Mouse (Mus musculus) kidney, postnatal 36 days (tissue): ENCODE measurements at regions not wholly inside any gene's neighbourhood (a gene's known extent, or its start where the extent isn't known, plus 50 kb on each side); places are given as distances from the start of the nearest gene placed in this dataset.

ENCODE experiments used
- DNase-seq, 2 experiments: peaks; one replicate each; pipeline ENCODE4 v3.0.0; 2021 to 2022; ENCODE audit warnings: mixed read lengths in 2 of 2

DNA sequence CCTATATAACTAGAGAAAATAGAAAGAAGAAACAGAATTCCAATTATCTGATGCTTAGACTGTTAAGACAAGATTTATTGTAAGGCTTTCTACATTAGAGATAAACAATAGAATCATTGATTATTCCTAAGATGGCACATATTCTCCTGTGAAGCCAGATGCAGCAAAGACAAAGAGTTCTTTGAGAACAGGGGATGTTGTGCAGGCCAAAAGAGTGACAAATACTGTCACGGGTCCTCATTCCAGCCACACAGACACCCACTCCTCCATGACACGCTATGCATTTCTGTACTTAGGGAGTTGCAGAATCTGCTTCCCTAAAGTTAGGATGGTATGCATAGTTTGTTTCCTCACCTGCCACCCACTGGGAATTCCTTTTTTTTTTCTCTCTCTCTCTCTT is 245.2 kb downstream of the Sv2b start:
- no peak for DNase-seq

- DNase-seq, result no peak
Observed at GRCm38 (mm10) chr7:75050231-75050630, 258.8 kb downstream of the Sv2b start.

GRCm38 (mm10) chr7:75049751-75050150 is 259.3 kb downstream of the Sv2b start:
- DNase-seq, result no peak

GRCm38 (mm10) chr7:75048822-75049221 is 260.2 kb downstream of the Sv2b start:
- DNase-seq, result no peak

- DNase-seq, result no peak
Observed at GRCm38 (mm10) chr7:75047827-75048226, 261.2 kb downstream of the Sv2b start.

DNA sequence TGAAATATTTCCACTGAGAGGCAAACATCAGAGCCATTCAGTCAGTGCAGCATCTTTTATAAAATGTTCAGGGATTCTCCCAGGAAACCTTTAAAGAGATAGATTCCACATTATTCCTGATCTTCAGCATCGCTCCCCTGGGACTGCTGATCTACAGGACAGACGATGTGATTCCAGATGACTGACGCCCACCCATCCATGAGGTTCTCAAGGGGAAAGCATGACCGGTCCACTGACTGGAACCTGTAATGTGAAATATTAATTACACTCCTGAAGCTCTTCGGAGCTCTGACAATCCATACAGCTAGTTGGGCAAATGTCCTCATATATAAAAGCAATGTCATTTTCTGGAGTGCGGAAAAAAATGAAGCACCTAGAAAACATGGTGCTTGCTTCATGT is 268.2 kb downstream of the Sv2b start:
- DNase-seq, result no peak

GRCm38 (mm10) chr7:75026191-75026590 is 282.9 kb downstream of the Sv2b start:
- DNase-seq, result no peak

DNA sequence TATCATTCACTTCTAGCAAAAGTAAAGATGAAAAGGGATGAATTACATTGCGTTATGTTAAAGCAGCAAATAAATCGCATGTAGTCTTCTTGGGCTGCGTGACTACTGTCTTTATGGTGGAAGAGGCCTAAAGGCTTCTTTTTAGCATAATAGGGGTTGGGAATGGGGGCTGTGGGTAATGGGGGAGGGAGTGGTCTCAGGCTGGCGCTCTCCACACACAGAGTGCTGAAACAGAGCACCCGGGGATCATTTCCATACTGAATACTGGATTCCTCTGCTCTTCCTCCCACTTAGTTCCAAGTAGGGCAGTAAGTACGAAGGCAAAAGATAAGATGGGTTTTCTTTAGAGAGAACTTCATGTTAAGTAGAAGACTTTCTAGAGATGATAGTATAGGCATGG is 287.1 kb downstream of the Sv2b start:
- no peak for DNase-seq

- DNase-seq, result no peak
Observed at GRCm38 (mm10) chr7:75018640-75019039, 290.4 kb downstream of the Sv2b start.

DNA sequence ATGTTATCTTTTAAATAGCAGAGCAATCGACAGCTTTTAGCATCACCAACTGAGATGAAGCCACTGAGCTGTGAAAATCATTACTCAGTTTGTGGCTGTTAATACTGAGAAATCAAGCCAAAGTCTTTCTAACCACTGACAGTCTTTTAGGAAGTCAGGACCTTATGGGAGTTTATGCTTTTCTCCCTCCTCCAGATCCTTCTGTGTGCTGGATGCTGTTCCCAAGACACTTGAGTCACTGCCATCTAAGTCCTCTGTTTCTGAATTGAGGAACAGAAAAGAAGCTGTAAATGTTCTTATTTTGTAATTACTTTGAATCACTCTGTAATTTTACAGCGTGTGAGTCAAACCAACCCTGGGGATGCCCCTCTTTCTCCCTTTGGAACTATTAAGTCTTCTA is 300.6 kb downstream of the Sv2b start:
- DNase-seq, result no peak

GRCm38 (mm10) chr7:74990198-74990597 is 318.9 kb downstream of the Sv2b start:
- DNase-seq, result peak; percentile 4

DNA sequence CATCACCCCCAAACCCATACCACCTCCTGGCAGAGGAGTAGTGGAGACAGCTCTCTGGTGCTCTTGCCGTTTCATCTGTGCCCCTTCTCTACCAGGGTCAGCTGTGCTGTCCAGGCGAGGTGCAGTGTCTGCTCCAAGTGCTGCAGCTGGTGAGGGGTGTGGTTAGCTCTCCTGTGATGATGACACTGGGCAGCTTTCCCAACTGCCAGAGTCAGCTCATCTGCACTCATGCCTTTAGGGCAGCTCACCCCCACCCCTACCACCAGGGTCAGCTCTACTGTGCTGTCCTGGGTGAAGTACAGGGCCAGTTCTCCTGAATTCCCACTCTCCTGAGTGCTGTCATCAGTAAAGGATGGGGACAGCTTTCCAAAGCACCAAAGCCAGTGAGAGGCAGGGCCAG is 329.6 kb downstream of the Sv2b start:
- DNase-seq, result no peak

DNA sequence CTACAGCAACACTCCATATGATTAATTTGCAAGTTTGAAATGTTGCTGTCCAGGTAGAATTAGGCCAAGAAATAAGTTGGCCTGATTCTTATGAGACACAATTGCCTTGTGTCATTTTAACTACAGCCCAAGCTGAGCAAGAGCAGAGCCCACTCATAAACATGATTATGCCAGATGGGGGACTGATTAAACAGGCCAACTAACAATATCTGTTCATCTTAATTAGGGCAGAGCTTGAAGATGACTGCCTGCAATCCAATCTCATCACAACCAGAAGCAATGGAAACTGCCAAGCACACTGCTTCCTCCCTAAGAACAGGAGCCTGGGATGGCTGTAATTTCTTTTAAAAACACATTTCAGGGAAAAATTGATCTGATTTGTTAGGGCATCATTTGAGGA is 333.1 kb downstream of the Sv2b start:
- DNase-seq, result no peak

GRCm38 (mm10) chr7:74974448-74974847 is 334.6 kb downstream of the Sv2b start:
- no peak for DNase-seq

DNA sequence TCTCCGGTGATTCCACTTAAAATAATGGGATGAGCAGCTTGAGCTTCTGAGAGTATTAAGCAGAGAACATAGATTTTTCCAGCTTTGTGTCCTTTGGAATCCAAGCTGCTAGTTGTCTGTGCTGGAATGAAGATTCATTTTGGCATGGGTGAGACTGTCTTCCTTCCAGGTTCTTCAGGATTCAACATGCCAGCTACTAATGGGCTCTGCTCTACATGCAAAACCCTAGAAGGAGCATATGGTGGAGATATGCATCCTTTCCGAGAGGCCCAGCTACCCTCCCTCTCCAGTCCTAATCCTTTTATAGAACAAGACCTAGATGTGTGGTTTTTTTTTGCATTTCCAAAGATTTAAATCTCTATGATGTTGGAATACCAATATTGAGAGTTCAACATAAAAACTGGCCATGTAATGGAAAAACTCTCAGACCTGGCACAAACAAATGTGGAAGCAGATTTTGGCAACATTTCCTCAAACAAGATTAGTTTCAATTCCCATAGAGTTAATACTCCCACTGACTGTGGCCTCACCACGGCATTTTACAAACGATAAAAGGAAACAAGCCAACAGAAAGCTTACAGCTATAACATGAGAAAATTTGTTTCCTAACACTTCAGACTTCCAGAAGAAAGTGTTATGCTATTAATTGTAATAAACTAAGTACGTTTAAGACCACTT is 364.5 kb downstream of the Sv2b start:
- DNase-seq, result no peak

GRCm38 (mm10) chr7:74942917-74943316 is 366.1 kb downstream of the Sv2b start:
- no peak for DNase-seq

DNA sequence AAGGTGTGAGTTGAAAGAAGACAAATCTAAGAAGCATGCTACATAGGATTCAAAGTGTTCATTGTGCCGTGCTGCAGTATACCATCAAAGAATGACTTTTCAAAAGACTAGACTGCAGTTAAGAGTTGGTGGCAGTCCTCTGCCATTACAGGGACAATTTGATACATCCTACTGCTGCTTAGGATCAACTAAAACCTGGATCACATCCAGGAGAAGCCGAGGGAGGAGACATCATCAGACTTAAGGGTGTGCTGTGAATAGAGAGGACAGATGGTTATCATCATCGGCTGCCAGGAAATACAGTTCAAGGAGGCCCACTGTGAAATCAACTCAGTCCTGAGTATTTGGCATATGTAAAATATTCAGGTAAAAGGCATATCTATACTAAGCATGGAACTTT is 366.9 kb downstream of the Sv2b start:
- DNase-seq, result no peak

DNA sequence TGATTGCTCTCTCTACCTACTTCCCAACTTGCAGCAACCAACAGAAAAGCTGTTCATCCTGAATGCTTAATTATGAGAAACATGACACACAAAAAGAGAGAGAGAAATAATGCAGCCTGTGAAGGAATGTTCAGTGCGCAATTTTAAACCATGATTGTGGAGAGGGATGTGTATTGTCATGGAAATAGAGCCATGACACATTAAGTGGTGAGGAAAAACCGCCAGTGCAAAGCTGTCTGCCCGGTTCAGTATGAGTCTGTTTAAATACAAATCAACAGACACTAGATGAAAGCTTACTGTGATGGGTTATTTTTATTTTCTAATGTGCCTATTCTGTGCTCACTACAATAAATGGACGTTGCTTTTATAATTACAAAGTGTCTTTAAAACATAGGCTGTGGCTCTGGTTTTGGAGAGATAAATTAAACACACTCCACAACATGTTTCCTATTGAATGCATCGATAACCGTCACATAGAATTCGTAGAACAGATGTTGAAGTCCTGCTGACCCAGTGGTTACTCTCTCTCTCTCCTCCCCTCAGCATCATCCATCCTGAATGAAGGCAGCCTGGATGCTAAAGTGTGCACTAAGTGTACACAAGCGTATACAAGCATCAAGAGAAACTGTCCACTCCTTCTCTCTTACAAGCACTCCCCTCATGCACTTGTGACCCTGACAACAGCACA is 374.7 kb upstream of the Slco3a1 start:
- no peak for DNase-seq

DNA sequence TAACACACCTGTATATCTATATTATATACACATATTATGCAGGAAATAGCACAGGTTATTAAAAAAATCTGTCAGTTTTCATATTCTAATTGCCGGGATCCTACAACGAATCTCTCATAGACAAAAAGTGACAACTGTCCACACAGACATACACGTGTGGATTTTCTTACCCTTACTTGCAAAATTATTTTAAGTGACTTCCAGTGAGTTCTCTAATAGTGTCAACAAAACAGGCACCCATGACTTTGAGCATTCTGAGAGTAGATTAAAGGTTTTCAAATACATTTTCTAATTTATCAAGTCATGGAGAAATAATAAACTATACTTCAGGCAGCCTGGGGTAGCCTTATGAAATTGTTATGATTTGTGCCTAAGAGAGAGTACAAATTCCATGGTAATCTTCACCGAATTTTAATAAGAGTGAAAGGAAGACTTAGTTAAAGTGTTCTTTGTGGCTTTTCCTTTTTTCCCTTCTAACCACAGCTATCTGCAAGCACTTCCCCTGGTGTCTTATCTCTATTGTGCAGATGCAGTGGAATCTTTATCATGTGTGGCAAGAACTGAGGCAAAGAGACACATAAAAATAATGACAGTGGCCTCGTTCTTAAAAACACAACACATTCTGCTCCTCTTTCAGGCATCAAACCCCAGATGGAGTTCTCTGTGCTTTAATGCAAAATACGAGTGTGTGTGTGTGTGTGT is 373.8 kb upstream of the Slco3a1 start:
- no peak for DNase-seq

GRCm38 (mm10) chr7:74926729-74927128 is 372.1 kb upstream of the Slco3a1 start:
- no peak for DNase-seq

GRCm38 (mm10) chr7:74924156-74924555 is 369.6 kb upstream of the Slco3a1 start:
- DNase-seq, result no peak

- DNase-seq, result no peak
Observed at GRCm38 (mm10) chr7:74908311-74908962, 353.9 kb upstream of the Slco3a1 start.

GRCm38 (mm10) chr7:74907391-74907790 is 352.8 kb upstream of the Slco3a1 start:
- DNase-seq, result no peak

DNA sequence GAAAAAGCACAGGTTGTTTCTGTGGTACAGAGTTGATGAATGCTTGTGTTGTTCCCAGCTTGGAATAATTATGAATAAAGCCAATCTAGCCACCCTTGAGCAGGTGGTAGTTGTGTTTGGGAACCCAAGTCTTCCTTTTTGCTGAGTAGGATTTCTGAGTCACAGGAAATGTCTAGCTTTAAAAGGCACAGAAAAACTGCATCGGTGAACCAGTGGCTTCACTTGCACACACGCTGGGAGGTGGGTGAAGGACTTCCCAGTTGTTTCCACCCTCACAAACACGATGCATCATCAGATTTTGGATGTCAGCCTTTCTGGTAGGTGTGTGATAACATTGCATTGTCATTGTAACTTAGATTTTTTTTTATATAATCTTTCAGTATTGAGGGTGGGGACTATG is 322.9 kb upstream of the Slco3a1 start:
- no peak for DNase-seq
